Mouse (Mus musculus) heart, embryonic 13.5 days (tissue): ENCODE results near the gene Neurod2. TPM values are rescaled to one million over a fixed set of nuclear protein-coding genes. Genes with fewer than 3 reads are reported as not detected.

Source experiments
- ATAC-seq: fragments of 200-750 bp; cut with Nextera tagmentation; 2 replicates; pipeline ENCODE4 v1.8.0; 2017; ENCODE audit warnings: moderate TSS enrichment; ENCODE audit not compliant: insufficient number of reproducible peaks, low FRiP score, low TSS enrichment; ENCODE audit errors: extremely low read depth
- H3K27ac ChIP-seq: fragments of 300-500 bp; sonication (generic); replicated peaks from 2 replicates; pipeline ENCODE4 v1.5.1; 2015; ENCODE audit warnings: moderate library complexity, mild to moderate bottlenecking, inconsistent platforms
- H3K27me3 ChIP-seq: fragments of 300-500 bp; sonication (generic); replicated peaks from 2 replicates; pipeline ENCODE4 v1.6.1; 2015; ENCODE audit warnings: mild to moderate bottlenecking, inconsistent platforms
- H3K36me3 ChIP-seq: fragments of 300-500 bp; sonication (generic); 2 replicates; pipeline ENCODE4 v1.6.1; 2015; ENCODE audit warnings: mild to moderate bottlenecking, inconsistent platforms
- H3K4me1 ChIP-seq: fragments of 300-500 bp; sonication (generic); 2 replicates; pipeline ENCODE4 v1.6.1; 2015; ENCODE audit warnings: inconsistent platforms
- H3K4me2 ChIP-seq: fragments of 300-500 bp; sonication (generic); 2 replicates; pipeline ENCODE4 v1.6.1; 2015; ENCODE audit warnings: inconsistent platforms, mild to moderate bottlenecking, moderate library complexity
- H3K4me3 ChIP-seq: fragments of 300-500 bp; sonication (generic); 2 replicates; pipeline ENCODE4 v1.5.1; 2015; ENCODE audit warnings: moderate library complexity, mild to moderate bottlenecking, inconsistent platforms
- H3K9ac ChIP-seq: fragments of 300-500 bp; sonication (generic); 2 replicates; pipeline ENCODE4 v1.6.1; 2015; ENCODE audit warnings: inconsistent platforms, mild to moderate bottlenecking, moderate library complexity
- H3K9me3 ChIP-seq: fragments of 300-500 bp; sonication (generic); 2 replicates; pipeline ENCODE4 v1.6.1; 2016; ENCODE audit warnings: inconsistent platforms
- WGBS: fragments of 180-500 bp; shearing (Covaris S2); methylation state at CpG from one replicate; pipeline ENCODE4 v1.1.7; 2015; ENCODE audit warnings: mixed read lengths; 5-methylcytosine and 5-hydroxymethylcytosine counted together
- polyA plus RNA-seq: library from polyadenylated mRNA; unstranded; fragments of >200 nt; fragmentation: Nextera tagmentation; extraction: Ambion mirVana; gene quantifications from 2 replicates; pipeline ENCODE4 v1.2.1, GENCODE M21; 2015

Gene Neurod2
- polyA plus RNA-seq, 1 experiment from 2014 or later, result not detected

DNA sequence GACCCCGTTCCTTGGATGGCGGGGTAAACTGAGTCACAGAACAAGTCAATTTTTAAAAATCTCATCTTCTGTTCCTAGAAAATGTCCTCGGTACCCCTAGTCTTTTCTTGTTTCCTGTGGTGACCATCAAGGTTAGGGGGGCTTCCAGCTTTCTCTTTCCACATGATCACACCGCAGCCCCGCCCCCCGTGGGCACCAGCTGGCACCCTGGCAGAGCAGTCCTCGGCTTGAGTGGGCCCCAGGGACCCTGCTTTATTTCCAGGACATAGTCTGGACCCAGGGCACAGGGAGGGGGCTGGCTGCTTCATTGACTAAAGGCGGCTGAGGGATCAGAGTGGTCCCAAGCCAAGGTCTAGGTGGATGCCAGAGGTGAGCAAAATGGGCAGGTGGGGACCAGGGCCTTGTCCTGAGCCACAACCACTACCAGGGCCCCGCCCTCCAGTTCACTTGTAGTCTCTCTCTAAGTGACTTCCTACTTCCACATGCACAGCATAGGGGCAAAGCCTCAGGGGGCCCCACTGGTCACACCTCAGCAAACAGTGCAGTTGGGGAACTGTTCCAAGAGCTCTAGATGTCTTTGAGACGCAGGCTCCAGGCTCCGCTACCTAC lies 10.3 kb upstream of the Neurod2 start:
- H3K36me3 ChIP-seq, result no peaks in the 10 kb centered on the region
- ATAC-seq, result no peak
- H3K9ac ChIP-seq, result peak overlapping the region; percentile 81
- H3K27ac ChIP-seq, result no peak overlapping the region
- H3K9me3 ChIP-seq, result no peaks in the 10 kb centered on the region
- WGBS, result 13% methylated on average over 11 of the region's 11 CpGs
- peaks cover 87% of the 10 kb centered on the region for H3K27me3 ChIP-seq
- H3K4me2 ChIP-seq, result peak overlapping the region; percentile 96
- H3K4me1 ChIP-seq, result peaks cover 26% of the 10 kb centered on the region
- H3K4me3 ChIP-seq, result peak overlapping the region; percentile 65

DNA sequence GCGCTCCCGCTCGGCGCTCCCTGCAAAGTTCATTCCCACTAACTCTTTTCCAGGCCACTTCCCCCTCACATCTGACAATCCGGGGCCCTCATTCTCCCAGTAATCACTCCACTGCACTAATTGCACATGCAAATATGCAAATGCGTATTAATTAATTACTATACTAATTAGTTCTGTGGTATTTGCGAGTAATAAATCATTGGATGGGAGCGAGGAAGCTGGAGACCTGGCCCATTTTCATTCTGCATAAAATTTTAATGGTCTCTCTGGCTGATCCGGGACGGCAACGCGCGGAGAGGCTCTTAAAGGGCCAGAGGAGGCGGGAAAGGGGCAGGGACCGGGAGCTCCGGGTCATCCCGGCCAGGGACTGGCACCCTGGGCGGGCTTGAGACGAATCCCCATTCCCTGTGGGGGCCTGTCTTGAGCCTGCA lies 9.6 kb upstream of the Neurod2 start:
- peak overlapping the region; percentile 96 for H3K4me2 ChIP-seq
- no peak overlapping the region for H3K27ac ChIP-seq
- ATAC-seq, result no peak
- WGBS, result under 1% methylated on average over 19 of the region's 19 CpGs
- H3K36me3 ChIP-seq, result no peaks in the 10 kb centered on the region
- H3K9me3 ChIP-seq, result no peaks in the 10 kb centered on the region
- peak overlapping the region; percentile 81 for H3K9ac ChIP-seq
- H3K4me1 ChIP-seq, result peaks cover 31% of the 10 kb centered on the region
- H3K27me3 ChIP-seq, result peaks cover 89% of the 10 kb centered on the region
- H3K4me3 ChIP-seq, result peak overlapping the region; percentile 65

DNA sequence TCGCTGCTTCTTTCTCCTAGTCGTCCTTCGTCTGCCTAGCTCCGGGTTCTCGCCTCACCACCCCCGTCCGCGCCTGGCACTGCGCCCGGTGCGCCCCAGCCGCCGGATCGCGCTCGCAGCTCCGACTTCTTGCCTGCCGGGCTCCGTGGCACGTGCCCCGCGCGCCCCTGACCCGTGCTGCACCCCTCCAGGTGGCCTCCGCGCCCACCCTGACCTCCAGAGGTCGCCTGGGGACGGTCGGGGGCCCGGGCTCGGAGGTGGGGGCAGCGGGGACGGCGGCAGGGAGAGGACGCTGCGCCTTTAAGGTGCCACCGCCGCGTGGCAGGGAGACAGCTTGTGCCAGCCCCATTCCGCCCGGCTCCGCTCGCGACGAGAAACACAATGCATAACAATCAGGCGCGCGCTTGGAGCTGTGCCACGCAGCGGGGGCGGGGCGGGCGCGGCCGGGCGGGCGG lies 9.1 kb upstream of the Neurod2 start:
- Histone ChIP-seq H3K4me3 (peak overlapping the region; percentile 65), H3K4me1 (peaks cover 31% of the 10 kb centered on the region), H3K36me3 (no peaks in the 10 kb centered on the region), H3K9ac (peak overlapping the region; percentile 81), H3K27me3 (peaks cover 89% of the 10 kb centered on the region), H3K9me3 (no peaks in the 10 kb centered on the region), H3K4me2 (peak overlapping the region; percentile 96), H3K27ac (no peak overlapping the region)
- ATAC-seq, result no peak
- WGBS, result under 1% methylated on average over 41 of the region's 57 CpGs

DNA sequence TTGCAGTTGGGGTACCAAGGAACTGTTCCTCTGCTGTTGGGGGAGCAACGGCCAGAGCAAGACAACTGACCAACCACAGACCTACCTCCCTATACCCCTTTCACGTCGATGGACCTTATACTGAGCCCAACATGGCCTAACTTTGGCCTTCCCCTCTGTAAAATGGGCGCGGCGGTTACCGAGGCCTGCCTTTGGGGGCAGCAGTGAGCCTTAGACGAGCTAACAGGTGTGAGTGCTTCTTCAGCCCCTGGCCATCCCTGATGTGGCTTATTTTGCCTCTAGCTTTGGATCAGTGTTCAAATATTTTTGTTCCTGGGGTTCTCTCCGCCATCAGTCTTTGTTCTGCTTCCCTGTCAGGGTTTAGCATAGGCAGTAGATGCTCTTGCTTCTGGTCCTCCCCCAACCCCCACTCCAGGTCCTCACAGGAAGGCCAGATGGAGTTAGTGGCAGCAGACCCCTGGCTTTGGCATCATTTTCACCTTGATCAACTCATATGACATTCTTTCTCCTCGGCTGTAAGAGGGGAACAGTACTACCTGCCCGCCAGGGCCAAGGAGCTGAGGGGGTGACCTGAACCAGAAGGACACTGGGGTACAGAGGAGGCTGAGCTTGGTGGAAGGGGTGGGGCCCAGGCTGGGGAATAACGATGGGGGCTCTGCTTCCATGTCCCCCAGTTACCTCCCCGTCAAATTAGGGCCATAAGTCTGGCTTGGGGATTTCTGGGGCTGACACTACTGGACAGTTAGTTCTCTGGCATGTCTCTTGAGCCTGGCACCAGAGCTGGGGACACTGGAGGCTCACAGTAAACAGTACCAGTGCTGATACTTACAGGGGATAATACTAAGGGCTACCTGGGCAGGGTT lies 7.0 kb upstream of the Neurod2 start:
- Histone ChIP-seq H3K9me3 (no peaks in the 10 kb centered on the region; the same call in 1 of the 2 replicates), H3K4me1 (peaks cover 20% of the 10 kb centered on the region), H3K4me3 (no peak overlapping the region), H3K36me3 (no peaks in the 10 kb centered on the region), H3K27me3 (peaks cover 98% of the 10 kb centered on the region), H3K27ac (no peak overlapping the region), H3K9ac (no peak overlapping the region), H3K4me2 (no peak overlapping the region)
- WGBS, result 18% methylated on average over 13 of the region's 13 CpGs
- ATAC-seq, result no peak

DNA sequence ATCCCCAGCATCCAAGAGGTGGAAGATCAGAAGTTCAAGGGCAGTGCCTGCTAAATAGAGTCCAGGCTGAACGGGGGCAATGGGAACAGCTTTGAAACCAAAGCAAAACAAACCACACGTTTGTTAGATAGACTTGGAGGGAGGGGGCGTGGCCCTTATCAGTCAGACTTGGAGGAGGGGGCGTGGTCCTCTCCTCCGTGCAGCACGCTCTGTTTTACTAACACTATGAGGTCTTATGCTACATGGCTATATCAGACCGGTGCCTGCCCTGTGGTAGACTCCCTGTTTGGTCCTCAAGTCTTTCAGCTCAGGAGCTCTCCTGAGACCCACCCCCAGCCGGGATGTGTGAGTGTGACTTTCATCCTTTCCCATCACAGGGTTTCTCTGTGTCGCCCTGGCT lies 5.8 kb upstream of the Neurod2 start:
- ATAC-seq, result no peak

DNA sequence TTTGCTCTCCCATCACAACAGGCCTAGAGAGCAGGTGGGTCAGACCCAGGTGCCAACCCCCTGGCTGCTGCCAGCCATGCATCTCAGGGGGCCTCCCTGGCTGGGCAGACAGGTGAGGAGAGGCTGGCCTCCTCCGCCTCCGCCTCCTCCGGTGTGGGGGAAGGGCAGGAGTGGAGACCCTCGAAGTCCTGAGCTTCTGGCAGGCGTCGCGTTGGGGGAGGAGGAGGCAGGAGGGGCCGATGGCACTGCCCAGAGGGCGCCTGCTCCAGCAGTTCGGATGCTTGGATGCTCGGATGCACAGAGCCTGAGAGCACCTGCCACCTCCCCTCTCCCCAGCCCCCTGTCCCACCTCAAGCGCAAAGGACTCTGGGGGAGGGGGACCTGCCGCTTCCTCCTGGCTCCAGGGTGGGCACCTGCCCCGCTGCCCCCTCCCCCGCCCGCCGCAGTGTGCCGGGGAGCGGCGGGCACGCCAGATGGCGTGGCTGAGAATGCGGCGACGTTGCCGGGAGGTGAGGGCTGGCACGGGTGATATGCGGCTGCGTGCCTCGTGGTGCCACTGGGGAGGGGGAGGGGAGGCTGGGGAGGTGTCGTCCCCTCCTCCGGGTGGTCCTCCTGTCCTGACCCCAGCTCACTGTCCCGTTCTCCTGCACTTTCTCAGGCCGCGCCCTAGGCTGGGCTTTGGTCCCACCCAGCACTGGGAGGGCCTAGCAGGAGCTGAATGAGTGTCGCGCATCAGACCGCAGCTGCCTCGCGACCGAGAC lies 4.7 kb upstream of the Neurod2 start:
- no peak for ATAC-seq
- peak overlapping the region; percentile 55 for H3K4me2 ChIP-seq
- peaks cover 100% of the 10 kb centered on the region for H3K27me3 ChIP-seq
- H3K9me3 ChIP-seq, result no peaks in the 10 kb centered on the region; the same call in 1 of the 2 replicates
- WGBS, result 4% methylated on average over 39 of the region's 41 CpGs
- no peak overlapping the region for H3K27ac ChIP-seq
- no peak overlapping the region for H3K9ac ChIP-seq
- peak overlapping the region; percentile 32 for H3K4me3 ChIP-seq
- no peaks in the 10 kb centered on the region for H3K36me3 ChIP-seq
- H3K4me1 ChIP-seq, result peaks cover 13% of the 10 kb centered on the region

More for the DNA sequence above, 5.8 kb upstream of the Neurod2 start:
- Histone ChIP-seq H3K4me2 (no peak overlapping the region), H3K27ac (no peak overlapping the region), H3K27me3 (peaks cover 100% of the 10 kb centered on the region), H3K9ac (no peak overlapping the region), H3K4me1 (peaks cover 20% of the 10 kb centered on the region), H3K9me3 (no peaks in the 10 kb centered on the region; the same call in 1 of the 2 replicates), H3K36me3 (no peaks in the 10 kb centered on the region), H3K4me3 (no peak overlapping the region)
- WGBS, result 3% methylated on average over 9 of the region's 9 CpGs

DNA sequence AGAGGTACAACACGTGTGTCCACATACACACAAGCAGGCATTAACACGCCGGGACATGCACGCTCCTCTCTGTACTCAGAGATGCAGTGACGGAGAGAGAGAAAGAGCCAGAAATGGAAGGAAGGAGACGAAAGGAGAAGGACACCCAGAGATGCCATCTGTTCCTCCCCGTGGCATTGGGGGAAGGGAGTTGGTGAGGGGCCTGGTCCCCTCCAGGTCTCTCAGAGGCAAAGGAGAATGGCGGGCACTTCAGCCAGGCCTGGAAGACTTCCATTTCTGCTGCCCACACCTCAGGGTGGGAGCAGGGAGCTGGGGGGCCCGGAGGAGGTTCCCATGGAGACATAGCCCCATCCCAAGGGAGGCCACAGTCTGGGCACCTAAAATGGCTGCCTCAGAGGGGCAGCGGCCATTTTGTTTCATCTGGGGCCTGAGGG lies 3.8 kb upstream of the Neurod2 start:
- Histone ChIP-seq H3K4me2 (no peak overlapping the region), H3K9me3 (no peaks in the 10 kb centered on the region; the same call in 1 of the 2 replicates), H3K27me3 (peaks cover 100% of the 10 kb centered on the region), H3K4me1 (peaks cover 15% of the 10 kb centered on the region), H3K36me3 (no peaks in the 10 kb centered on the region), H3K9ac (no peak overlapping the region), H3K4me3 (no peak overlapping the region), H3K27ac (no peak overlapping the region)
- no peak for ATAC-seq
- WGBS, result 69% methylated on average over 10 of the region's 10 CpGs

DNA sequence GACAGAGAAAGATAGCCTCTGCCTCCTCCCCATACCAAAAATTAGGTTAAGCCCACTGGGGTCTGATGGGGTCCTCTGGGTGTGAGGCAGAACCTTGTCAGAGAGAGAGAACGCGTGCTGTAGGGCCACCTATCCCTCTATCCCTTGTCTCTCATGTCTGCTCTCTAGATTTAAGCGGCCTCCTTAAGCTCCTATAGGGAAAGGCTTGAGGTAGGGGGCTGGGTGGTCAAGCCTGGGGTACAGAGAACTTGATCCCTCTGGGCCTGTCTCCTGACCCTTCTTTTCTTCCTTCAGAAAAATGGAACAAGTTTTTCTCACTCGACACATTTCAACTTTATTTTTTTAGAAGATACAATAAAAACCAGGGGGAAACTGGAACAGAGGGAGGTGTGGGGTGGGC lies 3.4 kb upstream of the Neurod2 start:
- ATAC-seq, result no peak
- peaks cover 18% of the 10 kb centered on the region for H3K4me1 ChIP-seq
- no peak overlapping the region for H3K27ac ChIP-seq
- H3K36me3 ChIP-seq, result no peaks in the 10 kb centered on the region
- no peaks in the 10 kb centered on the region; the same call in 1 of the 2 replicates for H3K9me3 ChIP-seq
- no peak overlapping the region for H3K9ac ChIP-seq
- H3K27me3 ChIP-seq, result peaks cover 100% of the 10 kb centered on the region
- H3K4me2 ChIP-seq, result no peak overlapping the region
- no peak overlapping the region for H3K4me3 ChIP-seq
- WGBS, result 64% methylated on average over 4 of the region's 4 CpGs

DNA sequence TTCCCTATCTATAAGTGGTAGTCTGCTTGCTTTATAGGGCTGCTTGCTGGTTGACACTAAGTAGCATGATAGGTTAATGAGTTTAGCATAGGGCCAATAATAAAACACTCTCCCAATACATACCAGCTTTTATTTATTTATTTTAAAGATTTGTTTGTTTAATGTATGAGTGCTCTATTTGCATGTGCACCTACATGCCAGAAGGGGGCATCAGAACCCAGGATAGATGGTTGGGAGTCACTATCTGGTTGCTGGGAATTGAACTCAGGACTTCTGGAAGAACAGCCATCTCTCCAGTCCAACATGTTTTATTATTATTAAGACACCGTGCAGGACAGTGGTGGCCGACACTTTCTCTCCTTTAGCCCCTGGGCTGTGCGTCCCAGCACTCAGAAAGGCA lies 2.7 kb upstream of the Neurod2 start:
- H3K27me3 ChIP-seq, result peaks cover 100% of the 10 kb centered on the region
- no peak for ATAC-seq
- no peaks in the 10 kb centered on the region for H3K36me3 ChIP-seq
- 79% methylated on average over 3 of the region's 3 CpGs for WGBS
- H3K9ac ChIP-seq, result no peak overlapping the region
- peaks cover 25% of the 10 kb centered on the region for H3K4me1 ChIP-seq
- H3K27ac ChIP-seq, result no peak overlapping the region
- no peak overlapping the region for H3K4me2 ChIP-seq
- H3K9me3 ChIP-seq, result no peaks in the 10 kb centered on the region; the same call in 1 of the 2 replicates
- no peak overlapping the region for H3K4me3 ChIP-seq

DNA sequence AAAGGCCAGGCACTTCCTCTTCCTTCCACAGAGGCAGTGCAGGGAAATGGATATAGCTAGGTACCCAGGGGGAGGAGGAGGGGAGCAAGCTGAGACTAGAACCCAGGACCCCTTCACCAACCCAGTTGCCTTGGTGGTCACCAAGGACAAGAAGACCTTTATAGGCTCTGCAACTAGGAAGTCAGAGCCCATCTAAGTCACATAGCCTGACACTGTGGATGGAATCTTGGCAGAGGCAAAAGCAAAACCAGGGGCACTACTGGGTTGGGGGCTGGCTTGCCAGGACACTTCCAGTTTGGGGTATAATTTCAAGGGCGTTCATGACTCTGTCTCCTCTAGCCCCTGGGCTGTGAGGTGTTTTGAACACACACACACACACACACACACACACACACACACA lies 2.0 kb upstream of the Neurod2 start:
- Histone ChIP-seq H3K4me3 (no peak overlapping the region), H3K27me3 (peaks cover 100% of the 10 kb centered on the region), H3K4me1 (peaks cover 29% of the 10 kb centered on the region), H3K9me3 (no peaks in the 10 kb centered on the region; the same call in 1 of the 2 replicates), H3K9ac (no peak overlapping the region), H3K27ac (no peak overlapping the region), H3K36me3 (no peaks in the 10 kb centered on the region), H3K4me2 (no peak overlapping the region)
- no peak for ATAC-seq
- WGBS, result 60% methylated on average over 1 of the region's 1 CpGs

DNA sequence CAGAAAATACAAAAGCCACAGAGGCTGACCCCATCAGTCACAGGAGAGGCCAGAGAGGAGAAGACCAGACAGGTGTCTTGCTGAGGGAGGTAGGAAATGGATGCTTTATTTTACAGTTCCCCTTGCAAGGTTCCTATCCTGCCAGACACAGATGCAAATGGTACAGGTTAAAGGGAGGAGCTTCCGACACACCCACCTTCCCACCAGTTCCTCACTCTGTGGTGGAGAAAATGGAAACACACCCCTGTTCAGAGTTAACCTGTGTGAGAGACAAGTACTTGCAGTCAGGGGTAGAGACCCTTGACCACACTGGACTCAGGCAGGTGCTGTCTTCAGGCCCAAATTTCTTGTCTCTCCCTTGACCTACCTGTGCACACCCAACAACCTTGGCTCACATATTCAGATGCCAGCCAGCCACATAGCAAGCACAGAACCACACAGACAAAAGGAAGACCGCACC lies 1.3 kb upstream of the Neurod2 start:
- 51% methylated on average over 2 of the region's 2 CpGs for WGBS
- H3K27me3 ChIP-seq, result peaks cover 100% of the 10 kb centered on the region
- H3K36me3 ChIP-seq, result no peaks in the 10 kb centered on the region
- peaks cover 29% of the 10 kb centered on the region for H3K4me1 ChIP-seq
- no peak overlapping the region for H3K9ac ChIP-seq
- no peak overlapping the region for H3K4me3 ChIP-seq
- H3K4me2 ChIP-seq, result no peak overlapping the region
- ATAC-seq, result no peak
- no peak overlapping the region for H3K27ac ChIP-seq
- no peaks in the 10 kb centered on the region; the same call in 1 of the 2 replicates for H3K9me3 ChIP-seq
